Mouse (Mus musculus): ENCODE data around the gene Cited1. TPM values are rescaled to one million over a fixed set of nuclear protein-coding genes. Genes with fewer than 3 reads are reported as not detected.
"Not testable (repeated sequence)": the region's sequence is repeated elsewhere in the genome, so short reads cannot be mapped to it uniquely, and the experiment has no call there.

The Cited1 gene
- polyA plus RNA-seq (2015; fragmentation: Nextera tagmentation; extraction: Ambion mirVana), result 24.4 and 31.7 TPM in 2 replicates

DNA sequence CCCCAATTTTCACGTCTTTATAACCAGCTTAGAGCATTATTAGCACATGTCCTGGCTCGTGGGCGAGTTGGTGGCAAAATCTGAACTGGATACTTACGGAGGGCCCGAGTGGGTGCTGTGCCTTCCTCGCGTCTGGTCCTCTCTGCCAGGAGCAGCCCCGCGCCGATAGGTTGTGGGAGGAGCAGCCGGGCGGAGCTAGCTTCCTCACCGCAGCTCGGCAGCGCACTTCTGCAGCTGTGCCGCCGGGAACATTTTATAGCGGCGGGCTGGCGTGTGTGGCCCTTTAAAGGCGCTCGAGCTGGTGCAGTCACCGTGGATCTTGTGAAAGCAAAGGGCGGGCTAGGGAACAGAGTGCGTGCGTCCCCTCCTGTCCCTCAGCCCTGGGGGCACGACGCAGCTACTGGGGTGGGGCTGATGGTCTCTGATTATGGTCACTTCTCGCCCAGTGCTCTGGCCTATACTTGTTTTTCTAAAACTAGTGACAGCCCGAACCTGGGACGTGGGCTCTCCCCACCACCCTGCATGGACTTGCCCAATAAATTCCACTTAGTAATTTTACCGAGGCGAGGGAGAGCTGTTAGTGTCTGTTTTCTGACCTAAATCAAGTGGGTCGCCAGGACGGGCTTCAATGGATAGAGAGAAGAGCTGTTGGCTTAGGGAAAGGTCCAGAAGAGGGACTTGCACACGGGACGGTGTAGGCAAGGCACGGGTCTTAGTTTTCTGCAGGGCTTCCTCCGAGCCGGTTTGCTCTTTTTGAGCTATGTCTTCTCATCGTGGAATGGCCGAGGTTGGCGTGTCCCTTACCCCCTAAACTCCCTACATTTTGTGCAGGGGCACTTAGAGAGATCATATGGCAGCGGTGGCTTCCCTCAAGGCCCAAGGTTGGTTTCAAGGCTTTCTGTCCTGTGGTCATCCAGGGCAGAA, at the start of gene Cited1:
Gene Cited1 (minus strand): TSS at position 245 of the 924 bp plus-strand sequence.
- Histone ChIP-seq H3K36me3 (no peaks in the 10 kb centered on the region), H3K4me2 (peak within 1 kb of the TSS; percentile 83), H3K4me3 (peak within 1 kb of the TSS; percentile 55), H3K27me3 (peaks cover 59% of the 10 kb centered on the region), H3K27ac (peak within 1 kb of the TSS; percentile 69), H3K9me3 (no peaks in the 10 kb centered on the region), H3K4me1 (peaks cover 2% of the 10 kb centered on the region; the same call in 1 of the 2 replicates), H3K9ac (peak within 1 kb of the TSS; percentile 23)
- ATAC-seq (ENCODE audit: insufficient number of reproducible peaks, low FRiP score, low TSS enrichment, low read depth), result peak; percentile 87
- WGBS, result 21% methylated on average over 44 of the region's 44 CpGs

DNA sequence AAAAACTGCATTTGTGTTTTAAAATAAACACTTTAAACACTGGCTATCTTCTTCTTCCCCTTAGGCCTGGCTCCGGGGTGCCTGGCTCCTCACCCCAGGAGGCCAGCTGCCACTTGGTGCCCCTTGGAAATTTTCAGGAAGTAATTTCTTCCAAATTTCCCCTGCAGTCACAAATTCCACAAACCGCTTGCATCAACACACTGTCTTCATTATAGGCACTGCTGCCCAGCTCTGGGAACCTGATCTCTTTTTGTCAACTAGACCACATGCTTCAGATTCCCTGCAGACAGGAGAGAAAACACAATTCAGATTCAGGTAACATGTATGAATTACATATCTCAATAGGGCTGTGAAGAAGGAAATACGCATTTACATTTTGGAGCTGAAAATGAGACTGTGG, 32.9 kb upstream of the Cited1 start:
- Histone ChIP-seq H3K4me1 (no peaks in the 10 kb centered on the region), H3K27me3 (peaks cover 4% of the 10 kb centered on the region; the same call in 1 of the 2 replicates), H3K4me3 (no peak overlapping the region), H3K36me3 (no peaks in the 10 kb centered on the region), H3K27ac (no peak overlapping the region), H3K4me2 (no peak overlapping the region), H3K9ac (no peak overlapping the region), H3K9me3 (no peaks in the 10 kb centered on the region)
- ATAC-seq (ENCODE audit: insufficient number of reproducible peaks, low FRiP score, low TSS enrichment, low read depth), result no peak
- 47% methylated on average over 3 of the region's 3 CpGs for WGBS

- Histone ChIP-seq H3K27me3 (peaks cover 6% of the 10 kb centered on the region), H3K9ac (no peak overlapping the region), H3K36me3 (no peaks in the 10 kb centered on the region), H3K9me3 (no peaks in the 10 kb centered on the region), H3K4me2 (no peak overlapping the region), H3K4me1 (no peaks in the 10 kb centered on the region), H3K27ac (no peak overlapping the region), H3K4me3 (no peak overlapping the region)
- 77% methylated on average over 14 of the region's 14 CpGs for WGBS
- ATAC-seq (ENCODE audit: insufficient number of reproducible peaks, low FRiP score, low TSS enrichment, low read depth), result no peak
Measured at GRCm38 (mm10) chrX:102262620-102263345, 10.8 kb upstream of the Cited1 start.

GRCm38 (mm10) chrX:102259772-102260171, 7.8 kb upstream of the Cited1 start:
- Histone ChIP-seq H3K4me1 (no peaks in the 10 kb centered on the region), H3K9ac (no peak overlapping the region), H3K4me2 (no peak overlapping the region), H3K4me3 (no peak overlapping the region), H3K27ac (no peak overlapping the region), H3K9me3 (no peaks in the 10 kb centered on the region), H3K27me3 (peaks cover 6% of the 10 kb centered on the region), H3K36me3 (no peaks in the 10 kb centered on the region)
- no peak for ATAC-seq (ENCODE audit: insufficient number of reproducible peaks, low FRiP score, low TSS enrichment, low read depth)
- WGBS, result 72% methylated on average over 4 of the region's 4 CpGs

DNA sequence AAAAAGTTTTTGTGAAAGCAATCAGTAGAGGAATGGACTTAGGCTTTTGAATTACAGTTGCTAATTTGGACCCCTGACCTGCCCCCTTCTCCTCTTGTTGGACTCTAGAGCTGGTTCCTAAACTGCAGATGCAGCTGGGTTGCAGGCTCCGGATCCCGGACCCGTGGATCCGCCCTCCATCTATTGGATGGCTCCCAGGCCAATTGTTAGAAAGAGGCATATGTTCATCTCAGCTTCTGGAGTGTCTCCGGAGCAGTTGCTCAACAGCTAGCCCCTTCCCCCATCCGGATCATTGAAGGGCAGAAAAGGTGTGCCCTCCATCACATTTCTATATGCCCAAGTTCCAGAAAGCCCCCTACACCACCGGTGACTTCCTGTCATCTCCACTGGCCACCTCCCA, 1.9 kb upstream of the Cited1 start:
- ATAC-seq (ENCODE audit: insufficient number of reproducible peaks, low FRiP score, low TSS enrichment, low read depth), result no peak
- Histone ChIP-seq H3K4me3 (no peak overlapping the region; the same call in 1 of the 2 replicates), H3K9ac (no peak overlapping the region), H3K27ac (no peak overlapping the region), H3K4me1 (peaks cover 2% of the 10 kb centered on the region; the same call in 1 of the 2 replicates), H3K9me3 (no peaks in the 10 kb centered on the region), H3K27me3 (peaks cover 52% of the 10 kb centered on the region), H3K36me3 (no peaks in the 10 kb centered on the region), H3K4me2 (peak overlapping the region; percentile 26)
- 22% methylated on average over 7 of the region's 7 CpGs for WGBS

DNA sequence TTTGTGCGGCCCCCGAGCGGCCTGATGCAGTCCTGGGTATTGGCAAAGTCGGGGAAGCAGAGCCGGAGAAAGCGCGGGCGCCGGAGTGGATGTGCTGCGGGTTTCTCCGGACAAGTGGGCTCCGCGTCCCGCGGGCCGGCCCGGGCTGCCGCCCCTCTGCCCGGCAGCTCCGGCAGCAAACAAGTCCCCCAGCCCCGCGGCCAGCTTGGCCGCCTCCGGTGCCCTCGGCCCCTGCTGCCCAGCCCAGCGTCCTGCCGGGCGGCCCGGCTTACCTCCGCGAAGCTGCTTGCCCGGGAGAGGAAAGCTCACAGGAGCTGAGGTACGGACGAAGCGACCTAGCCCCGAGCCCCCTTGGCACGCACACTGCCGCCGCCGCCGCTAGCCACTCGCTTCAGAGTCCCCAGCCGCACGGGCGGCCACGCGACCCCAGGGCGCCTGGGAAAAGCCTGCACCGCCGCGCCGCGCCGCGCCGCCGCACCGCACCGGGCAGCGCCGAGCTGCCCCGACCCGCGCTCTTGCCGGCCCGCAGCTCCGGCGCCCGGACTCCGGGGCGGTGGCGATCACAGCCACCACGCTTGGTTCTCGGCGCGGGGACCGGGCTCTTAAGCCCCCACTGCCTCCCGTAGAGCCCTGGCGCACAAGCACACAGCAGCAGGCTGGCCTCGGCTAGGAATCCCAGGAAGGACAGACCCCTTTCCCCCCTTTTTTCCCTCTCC, 602 bp downstream of the Cited1 start:
- peaks cover 2% of the 10 kb centered on the region; the same call in 1 of the 2 replicates for H3K4me1 ChIP-seq
- peak overlapping the region; percentile 83 for H3K4me2 ChIP-seq
- 0 out of 2 replicates have a peak, but pooled peaks have one; percentile 14 for ATAC-seq (ENCODE audit: insufficient number of reproducible peaks, low FRiP score, low TSS enrichment, low read depth)
- H3K4me3 ChIP-seq, result peak overlapping the region; percentile 55
- H3K9me3 ChIP-seq, result no peaks in the 10 kb centered on the region
- peak overlapping the region; percentile 69 for H3K27ac ChIP-seq
- WGBS, result 15% methylated on average over 48 of the region's 80 CpGs
- peak overlapping the region; percentile 23 for H3K9ac ChIP-seq
- peaks cover 59% of the 10 kb centered on the region for H3K27me3 ChIP-seq
- H3K36me3 ChIP-seq, result no peaks in the 10 kb centered on the region

- WGBS, result 26% methylated on average over 24 of the region's 24 CpGs
Measured at GRCm38 (mm10) chrX:102250891-102251170, 1.1 kb downstream of the Cited1 start.

DNA sequence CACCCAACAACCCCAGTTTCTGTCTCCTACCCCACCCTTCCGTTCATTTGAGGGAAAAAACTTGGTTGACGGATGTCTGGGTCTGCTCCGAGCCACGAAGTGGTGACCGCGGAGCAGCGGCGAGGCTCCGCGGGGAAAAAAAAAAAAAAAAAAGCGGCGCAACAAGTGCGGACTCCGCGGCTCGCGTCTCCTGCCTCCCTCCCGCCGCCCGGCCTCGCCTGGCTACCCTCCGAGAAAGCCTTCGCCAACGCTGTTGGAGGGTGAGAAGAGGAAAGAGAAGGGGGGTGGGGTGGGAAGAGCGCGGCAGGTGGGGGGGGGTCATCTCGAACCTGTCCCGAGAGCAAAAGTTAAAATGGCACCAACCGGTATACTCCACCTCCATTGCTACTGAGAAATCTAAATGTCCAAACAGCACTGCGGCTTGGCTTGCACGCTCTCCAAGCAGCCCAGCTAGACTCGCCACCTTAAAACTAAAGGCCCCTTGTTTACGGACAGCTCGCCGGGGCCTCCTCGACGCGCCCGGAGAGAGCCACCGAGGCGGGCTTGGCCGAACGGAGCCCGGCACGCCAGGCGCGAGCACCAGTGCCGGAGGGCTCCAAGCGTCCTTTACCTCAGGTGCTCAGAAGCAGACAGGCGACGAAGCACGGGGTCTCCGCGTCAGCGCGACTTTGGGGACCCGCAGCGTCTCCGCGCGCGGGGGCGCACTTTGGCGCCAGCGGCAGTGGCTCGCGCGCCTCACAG, 1.7 kb downstream of the Cited1 start:
- Histone ChIP-seq H3K9ac (0 out of 2 replicates have a peak overlapping the region, but pooled peaks have one; percentile 4), H3K27me3 (peaks cover 59% of the 10 kb centered on the region)
- WGBS, result 18% methylated on average over 56 of the region's 68 CpGs

More at GRCm38 (mm10) chrX:102250891-102251170, 1.1 kb downstream of the Cited1 start:
- Histone ChIP-seq H3K4me2 (peak overlapping the region; percentile 83), H3K9me3 (no peaks in the 10 kb centered on the region), H3K4me3 (peak overlapping the region; percentile 55), H3K27ac (no peak overlapping the region), H3K27me3 (peaks cover 59% of the 10 kb centered on the region), H3K9ac (peak overlapping the region; percentile 23; the same call in 1 of the 2 replicates), H3K36me3 (no peaks in the 10 kb centered on the region), H3K4me1 (peaks cover 2% of the 10 kb centered on the region; the same call in 1 of the 2 replicates)
- no peak for ATAC-seq (ENCODE audit: insufficient number of reproducible peaks, low FRiP score, low TSS enrichment, low read depth)

GRCm38 (mm10) chrX:102244334-102244733, 7.6 kb downstream of the Cited1 start:
- no peak overlapping the region for H3K4me3 ChIP-seq
- H3K27me3 ChIP-seq, result peaks cover 15% of the 10 kb centered on the region
- no peaks in the 10 kb centered on the region for H3K9me3 ChIP-seq
- H3K36me3 ChIP-seq, result no peaks in the 10 kb centered on the region
- H3K4me1 ChIP-seq, result no peaks in the 10 kb centered on the region
- no peak overlapping the region for H3K4me2 ChIP-seq
- 62% methylated on average over 2 of the region's 2 CpGs for WGBS
- no peak overlapping the region for H3K27ac ChIP-seq
- no peak overlapping the region for H3K9ac ChIP-seq
- no peak for ATAC-seq (ENCODE audit: insufficient number of reproducible peaks, low FRiP score, low TSS enrichment, low read depth)

More for the DNA sequence above, 1.7 kb downstream of the Cited1 start:
- no peaks in the 10 kb centered on the region for H3K9me3 ChIP-seq
- ATAC-seq (ENCODE audit: insufficient number of reproducible peaks, low FRiP score, low TSS enrichment, low read depth), result no peak
- H3K4me3 ChIP-seq, result peak overlapping the region; percentile 55
- H3K36me3 ChIP-seq, result no peaks in the 10 kb centered on the region
- H3K27ac ChIP-seq, result no peak overlapping the region
- H3K4me1 ChIP-seq, result peaks cover 2% of the 10 kb centered on the region; the same call in 1 of the 2 replicates
- H3K4me2 ChIP-seq, result peak overlapping the region; percentile 83

DNA sequence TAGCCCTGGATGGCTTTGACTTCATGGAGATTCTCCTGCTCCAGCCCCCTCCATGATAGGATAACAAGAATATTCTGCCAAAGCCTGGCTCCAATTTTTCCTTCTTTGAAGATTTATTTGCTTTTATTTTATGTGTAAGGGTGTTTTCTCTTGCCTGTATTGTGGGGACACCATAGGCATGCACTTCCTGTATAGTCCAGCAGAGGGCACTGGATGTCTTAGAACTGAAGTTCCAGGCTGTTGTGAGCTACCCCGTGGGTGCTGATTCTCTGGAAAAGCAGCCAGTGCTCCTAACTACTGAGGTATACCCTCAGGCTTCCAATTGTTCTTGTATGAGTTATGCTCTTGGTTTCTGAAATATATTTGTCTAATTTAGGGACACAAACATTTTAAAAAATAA, 32.9 kb downstream of the Cited1 start:
- no peak overlapping the region for H3K9ac ChIP-seq
- no peaks in the 10 kb centered on the region for H3K36me3 ChIP-seq
- no peaks in the 10 kb centered on the region for H3K27me3 ChIP-seq
- H3K27ac ChIP-seq, result no peak overlapping the region
- no peak overlapping the region for H3K4me3 ChIP-seq
- H3K4me1 ChIP-seq, result no peaks in the 10 kb centered on the region
- 23% methylated on average over 1 of the region's 1 CpGs for WGBS
- no peak for ATAC-seq (ENCODE audit: insufficient number of reproducible peaks, low FRiP score, low TSS enrichment, low read depth)
- no peak overlapping the region for H3K4me2 ChIP-seq
- no peaks in the 10 kb centered on the region for H3K9me3 ChIP-seq

- WGBS, result 37% methylated on average over 9 of the region's 9 CpGs
- H3K4me1 ChIP-seq; H3K27me3 ChIP-seq; ATAC-seq (ENCODE audit: insufficient number of reproducible peaks, low FRiP score, low TSS enrichment, low read depth); H3K9me3 ChIP-seq; H3K27ac ChIP-seq; H3K36me3 ChIP-seq; H3K4me3 ChIP-seq; H3K9ac ChIP-seq; H3K4me2 ChIP-seq: not testable (repeated sequence)
Measured at GRCm38 (mm10) chrX:102215356-102215755, 36.6 kb downstream of the Cited1 start.

All from limb, embryonic 15.5 days (tissue).